Mouse (Mus musculus) left cerebral cortex, postnatal 10 days (tissue): ENCODE measurements around the gene Tmem88b. TPM values are rescaled to one million over a fixed set of nuclear protein-coding genes. Genes with fewer than 3 reads are reported as not detected.

Source experiments
- DNase-seq, 2 experiments: peaks; one replicate each; pipeline ENCODE4 v3.0.0; 2021 to 2022; ENCODE audit warnings: low spot score in 2 of 2, mixed read lengths in 1 of 2; ENCODE audit errors: extremely low spot score in 1 of 2
- intact Hi-C: fragments of 180-260 bp; cut with DNase I; formaldehyde crosslinking; loops from one replicate; pipeline ENCODE4 v1.15.1; 2025
- total RNA-seq, 2 experiments: library from RNA; stranded (reverse); gene quantifications; 2 replicates each; pipeline ENCODE4 v1.2.3; 2021

The Tmem88b gene
- total RNA-seq, result 1 to 10 TPM; 3.0 to 5.4 TPM

DNA sequence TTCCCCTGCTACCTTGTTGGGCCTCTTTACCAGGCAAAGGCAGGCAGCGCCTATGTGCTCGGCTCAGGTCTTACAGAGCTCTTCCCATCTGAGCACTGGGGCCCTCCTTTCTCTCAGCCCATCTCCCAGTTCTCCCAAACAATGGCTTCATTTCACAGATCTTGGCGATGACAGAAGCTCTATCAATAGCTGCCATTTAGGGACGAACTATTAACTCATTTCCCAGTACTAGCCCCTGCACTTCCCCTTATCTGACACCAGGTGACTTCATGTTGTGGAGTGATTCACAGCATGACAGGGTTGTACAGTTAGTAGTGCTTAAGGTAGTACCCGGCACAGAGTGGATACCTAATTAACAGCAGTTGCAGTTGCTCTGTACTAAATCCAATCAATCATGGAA lies at the start of gene Tmem88b:
Gene Tmem88b (minus strand): TSS at position 56 of the 400 bp plus-strand sequence.
- intact Hi-C loops, result no loop called here
- no peak for DNase-seq

DNA sequence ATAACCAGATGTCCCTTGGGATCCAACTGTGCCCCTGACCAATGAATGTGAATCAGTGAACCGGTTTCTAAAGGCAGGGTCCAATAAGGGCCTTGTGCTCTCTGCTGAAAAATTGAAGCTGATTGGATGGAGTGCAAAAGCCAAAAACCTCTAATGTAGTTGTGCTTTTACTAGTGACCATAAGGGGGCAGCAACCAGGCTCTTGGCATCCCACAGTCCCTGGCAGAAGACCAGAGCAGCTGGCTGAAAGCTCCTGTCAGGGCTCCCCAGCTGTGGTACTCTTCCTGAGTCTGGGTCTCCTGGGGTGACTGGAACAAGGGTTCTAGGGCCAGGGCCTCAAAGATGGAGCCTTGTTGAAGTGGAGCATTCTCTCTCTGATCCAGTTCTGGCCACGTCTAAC lies 48.2 kb upstream of the Tmem88b start:
- peak; percentile 79 to 91 for DNase-seq
- intact Hi-C loops, result no loop called here

DNA sequence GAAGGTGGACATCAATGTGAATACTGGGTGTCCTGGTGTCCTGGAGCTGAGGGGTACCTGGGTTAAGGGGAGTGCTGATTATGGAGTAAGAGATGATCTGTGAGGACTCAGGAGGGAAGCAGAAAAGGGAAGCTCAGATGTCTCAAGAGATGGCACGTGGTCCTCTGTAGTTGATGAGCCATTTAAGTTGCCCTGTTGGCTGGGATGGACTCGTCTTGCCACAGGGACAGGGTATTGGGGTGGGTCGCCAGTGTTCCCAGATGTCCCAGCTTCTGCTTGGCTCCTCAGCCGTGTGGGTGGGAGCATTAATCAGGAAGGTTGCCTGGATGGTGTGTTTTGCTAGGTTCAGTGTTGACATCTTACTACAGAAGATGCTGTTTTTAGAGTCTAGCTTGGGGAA lies 47.6 kb upstream of the Tmem88b start:
- intact Hi-C loops, result no loop called here

DNA sequence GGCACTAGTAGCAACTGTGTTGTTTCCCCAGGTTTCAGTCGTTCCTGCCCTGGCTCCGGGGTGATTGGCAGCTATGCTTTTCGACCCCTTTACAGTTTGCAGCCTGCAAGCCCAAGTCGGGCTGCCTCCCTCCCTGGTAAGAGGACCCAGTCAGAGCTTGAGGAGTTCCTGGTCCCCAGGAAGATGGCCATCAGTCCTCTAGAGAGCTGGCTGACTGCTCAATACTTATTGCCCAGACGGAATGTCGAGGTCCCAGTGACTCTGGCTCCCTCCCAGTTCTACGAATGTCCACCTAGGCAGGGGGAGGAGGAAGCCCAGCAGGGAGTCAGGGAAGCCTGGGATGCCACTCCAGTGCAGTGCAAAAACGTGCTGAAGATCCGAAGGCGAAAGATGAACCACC lies 46.6 kb upstream of the Tmem88b start:
- intact Hi-C loops, result no loop called here
- DNase-seq, result no peak

More for the DNA sequence above, 47.6 kb upstream of the Tmem88b start:
- no peak for DNase-seq

DNA sequence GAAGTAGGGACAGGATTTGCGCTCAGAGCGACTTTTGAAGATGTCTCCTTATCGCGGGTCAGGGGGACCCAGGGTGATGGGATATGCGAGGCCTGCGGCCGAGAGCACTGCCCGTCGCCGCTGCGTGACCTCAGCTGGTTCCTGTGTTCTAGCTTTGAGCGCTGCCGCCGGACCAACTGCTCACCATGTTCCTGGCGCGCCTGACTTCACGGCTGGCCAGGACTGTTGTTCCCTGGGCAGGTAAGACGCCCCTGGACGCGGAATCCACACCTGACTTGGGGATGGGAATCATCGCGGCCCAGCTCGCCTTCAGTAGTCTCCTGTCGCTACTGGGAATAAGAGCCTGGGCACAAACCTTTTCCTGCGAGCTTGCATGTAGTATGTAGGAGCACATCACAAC lies 46.2 kb upstream of the Tmem88b start:
- intact Hi-C loops, result no loop called here
- no peak for DNase-seq

DNA sequence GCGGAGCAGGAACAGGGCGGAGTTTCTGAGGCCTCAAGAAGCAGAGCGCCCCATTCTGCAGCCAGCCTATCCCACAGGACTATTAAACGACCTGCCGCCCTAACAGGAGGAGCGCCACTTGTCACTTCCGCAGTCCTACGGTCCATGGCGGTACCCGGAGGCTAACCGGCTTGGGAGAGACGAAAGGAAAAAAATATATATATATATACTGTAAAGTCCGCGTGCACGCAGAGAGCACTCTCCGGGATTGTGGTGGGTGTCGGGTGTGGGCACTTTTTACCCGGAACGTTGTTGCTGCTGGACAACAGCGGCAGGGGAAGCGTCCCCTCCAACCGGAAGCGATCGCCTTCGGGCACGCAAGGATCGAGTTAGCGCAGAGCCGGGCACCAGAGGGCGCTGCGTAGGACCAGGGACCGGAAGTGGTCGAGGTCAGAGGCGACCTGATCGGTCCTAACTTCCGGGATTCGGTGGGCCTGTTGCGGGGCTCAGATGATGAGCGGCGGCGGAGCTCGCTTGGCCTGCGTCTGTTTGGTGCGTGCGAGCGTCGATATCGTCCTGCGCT lies 45.6 kb upstream of the Tmem88b start, which contains the start of gene Aurkaip1:
Gene Aurkaip1 (plus strand): TSS at position 68 of the 562 bp plus-strand sequence.
- intact Hi-C loops, result no loop called here

DNA sequence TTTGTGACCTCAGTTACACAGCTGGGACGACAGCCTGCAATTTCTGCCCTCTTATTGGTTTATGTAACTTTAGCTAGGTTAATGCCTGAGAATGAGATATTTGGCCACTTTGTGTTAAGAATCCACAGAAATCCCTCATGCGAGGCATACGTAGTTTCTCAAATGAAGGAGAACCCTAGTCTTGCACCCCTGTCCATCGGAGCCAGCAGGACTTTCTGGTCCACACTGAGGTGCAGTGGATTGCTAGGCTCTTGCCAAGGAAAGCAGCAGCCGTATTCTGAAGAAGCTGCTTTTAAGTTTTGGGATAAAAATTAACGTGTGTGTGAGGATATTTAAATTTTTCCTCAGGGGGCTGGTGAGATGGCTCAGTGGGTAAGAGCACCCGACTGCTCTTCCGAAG lies 44.9 kb upstream of the Tmem88b start:
- no peak for DNase-seq
- intact Hi-C loops, result no loop called here

More for the DNA sequence above, 45.6 kb upstream of the Tmem88b start, which contains the start of gene Aurkaip1:
- DNase-seq, result peak; percentile 97

DNA sequence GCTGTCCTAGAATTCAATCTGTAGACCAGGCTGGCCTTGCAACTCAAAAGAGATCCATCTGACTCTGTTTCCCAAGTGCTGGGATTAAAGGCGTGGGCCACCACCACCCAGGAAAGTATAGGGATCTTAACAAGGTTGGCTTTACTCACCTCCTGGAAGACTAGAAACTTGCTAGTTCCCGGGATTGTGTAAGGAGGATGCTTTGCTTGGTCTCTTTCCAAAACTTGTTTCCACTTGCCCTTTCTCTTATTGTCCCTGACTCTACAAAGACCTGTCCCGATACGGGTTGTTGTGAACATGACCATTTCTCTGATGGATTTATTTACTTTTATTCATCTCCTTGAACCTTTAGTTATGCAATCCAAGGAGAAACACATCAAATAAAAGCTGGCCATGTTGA lies 44.2 kb upstream of the Tmem88b start:
- intact Hi-C loops, result no loop called here
- no peak for DNase-seq

DNA sequence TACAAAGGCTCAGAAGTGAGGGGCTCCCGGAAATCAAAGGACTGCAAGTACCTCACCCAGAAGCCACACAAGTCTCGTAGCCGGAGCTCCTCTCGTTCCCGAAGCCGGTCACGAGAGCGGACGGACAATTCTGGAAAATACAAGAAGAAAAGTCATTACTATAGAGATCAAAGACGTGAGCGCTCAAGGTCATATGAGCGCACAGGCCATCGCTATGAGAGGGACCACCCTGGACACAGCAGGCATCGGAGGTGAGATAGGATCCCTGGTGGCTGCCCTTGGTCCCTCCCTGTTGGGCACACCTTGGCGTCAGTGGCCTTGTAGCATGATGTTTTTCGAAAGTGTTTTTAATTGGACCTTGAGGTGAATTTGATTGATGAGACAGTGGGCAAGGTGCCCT lies 37.8 kb upstream of the Tmem88b start:
- intact Hi-C loops, result no loop called here
- DNase-seq, result no peak

DNA sequence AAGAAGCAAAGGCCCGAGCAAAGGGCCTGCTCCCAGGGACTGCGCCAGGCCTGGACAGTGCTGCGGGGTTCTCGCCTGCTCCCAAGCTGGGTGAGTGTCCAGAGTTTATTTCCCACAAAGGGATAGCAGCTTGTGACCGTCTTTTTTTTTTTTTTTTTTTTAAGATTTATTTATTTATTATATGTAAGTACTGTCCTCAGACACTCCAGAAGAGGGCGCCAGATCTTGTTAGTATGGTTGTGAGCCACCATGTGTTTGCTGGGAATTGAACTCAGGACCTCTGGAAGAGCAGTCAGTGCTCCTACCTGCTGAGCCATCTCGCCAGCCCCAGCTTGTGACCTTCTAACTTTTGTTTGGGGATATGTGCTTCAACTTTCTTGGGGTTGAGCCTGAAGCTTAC lies 35.4 kb upstream of the Tmem88b start:
- intact Hi-C loops, result no loop called here
- DNase-seq, result no peak

DNA sequence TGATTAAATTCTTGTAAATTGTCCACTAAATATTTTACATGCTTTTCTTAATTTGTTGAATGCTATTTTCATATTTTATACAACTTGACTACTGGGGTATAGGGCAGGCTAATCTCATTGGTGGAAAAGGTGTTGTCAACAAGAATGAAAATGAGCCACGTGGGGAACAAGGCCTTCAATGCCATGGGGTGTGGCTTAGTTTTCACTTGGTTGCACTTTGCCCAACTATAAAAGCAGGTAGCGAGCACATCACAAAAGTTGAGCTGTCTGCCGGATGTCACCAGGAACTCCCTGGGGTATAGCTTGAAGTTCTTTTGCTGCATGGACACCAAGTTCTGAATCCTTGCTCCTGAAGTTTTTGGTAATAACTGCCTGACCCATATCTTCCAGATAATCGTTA lies 31.9 kb upstream of the Tmem88b start:
- no peak for DNase-seq
- intact Hi-C loops, result no loop called here

DNA sequence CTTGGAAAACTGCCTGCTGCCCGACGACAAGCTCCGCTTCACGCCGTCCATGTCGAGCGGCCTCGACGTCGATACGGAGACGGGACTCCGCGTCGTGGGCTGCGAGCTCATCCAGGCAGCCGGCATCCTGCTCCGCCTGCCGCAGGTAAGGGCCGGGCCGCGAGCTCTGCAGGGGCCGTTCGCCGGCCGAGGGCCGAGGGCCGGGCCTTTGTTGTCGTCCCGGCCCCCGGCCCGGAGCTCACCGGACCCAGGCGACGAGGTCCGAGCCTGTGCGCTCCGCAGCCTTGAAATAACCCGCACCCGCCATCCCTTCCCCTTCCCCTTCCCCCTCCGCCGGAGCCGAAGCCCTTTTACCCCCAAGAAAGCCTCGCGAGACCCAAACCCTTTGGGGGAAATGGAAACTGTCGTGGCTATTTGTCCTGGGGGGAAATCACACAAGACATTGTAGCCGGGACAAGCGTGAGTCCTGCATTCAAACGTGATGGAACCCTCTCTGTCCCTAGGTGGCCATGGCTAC lies 27.0 kb upstream of the Tmem88b start:
- intact Hi-C loops, result no loop called here
- peak in 1 of 2 experiments; percentile 74 for DNase-seq

DNA sequence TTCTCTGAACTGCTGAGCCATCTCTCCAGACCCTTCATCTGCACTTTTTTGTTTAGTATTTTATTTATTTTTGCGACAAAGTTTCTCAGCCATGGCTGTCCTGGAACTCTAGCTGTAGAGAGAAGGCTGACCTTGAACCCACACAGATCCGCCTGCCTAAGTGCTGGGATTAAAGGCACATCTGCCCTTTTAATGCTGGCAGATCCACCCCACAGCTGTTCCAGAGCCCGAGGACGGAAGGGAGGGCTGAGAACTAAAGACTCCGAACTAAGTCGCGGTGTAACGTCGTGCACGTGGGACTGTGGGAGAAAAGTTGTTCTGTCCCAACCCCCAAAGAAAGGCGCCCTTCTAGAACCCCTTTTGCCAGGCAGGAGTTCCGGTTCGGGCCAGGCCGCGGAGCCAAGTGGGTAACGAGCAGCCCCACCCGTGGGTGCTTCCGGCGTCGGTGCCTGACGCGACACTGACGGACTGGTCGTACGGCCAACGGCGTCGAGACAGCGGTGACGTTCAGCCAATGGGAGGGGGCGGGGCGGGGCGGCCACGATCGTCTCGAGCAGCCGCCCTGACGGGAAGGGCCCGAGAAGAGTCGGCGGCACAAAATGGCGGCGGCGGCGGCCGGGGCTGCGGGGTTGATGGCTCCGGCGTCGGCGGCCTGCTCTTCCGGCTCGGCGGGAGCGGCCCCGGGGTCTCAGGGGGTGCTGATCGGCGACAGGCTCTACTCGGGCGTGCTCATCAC lies 26.4 kb upstream of the Tmem88b start, which contains the start of gene Ccnl2:
Gene Ccnl2 (plus strand): TSS at position 561 of the 736 bp plus-strand sequence.
- intact Hi-C loops, result no loop called here
- DNase-seq, result peak; percentile 92 to 97

DNA sequence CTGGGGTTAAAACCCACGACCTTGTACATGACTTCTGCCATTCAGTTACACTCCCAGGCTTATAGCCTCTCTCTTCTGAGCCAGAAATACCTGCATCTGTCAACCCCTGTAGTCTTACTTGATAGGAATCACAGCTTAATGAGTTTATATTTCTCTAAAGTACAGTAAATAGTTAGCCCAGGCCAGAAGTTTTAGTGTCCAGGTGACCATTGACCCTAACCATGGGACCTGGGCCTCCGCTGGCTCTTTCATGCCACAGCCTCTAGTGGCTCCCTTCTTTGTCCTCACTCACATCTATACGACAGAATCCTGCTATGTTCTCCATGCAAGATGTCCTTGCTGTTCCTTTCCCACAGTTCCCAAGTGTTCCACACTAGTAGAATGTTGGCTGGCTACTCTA lies 22.2 kb upstream of the Tmem88b start:
- no peak for DNase-seq
- intact Hi-C loops, result no loop called here

DNA sequence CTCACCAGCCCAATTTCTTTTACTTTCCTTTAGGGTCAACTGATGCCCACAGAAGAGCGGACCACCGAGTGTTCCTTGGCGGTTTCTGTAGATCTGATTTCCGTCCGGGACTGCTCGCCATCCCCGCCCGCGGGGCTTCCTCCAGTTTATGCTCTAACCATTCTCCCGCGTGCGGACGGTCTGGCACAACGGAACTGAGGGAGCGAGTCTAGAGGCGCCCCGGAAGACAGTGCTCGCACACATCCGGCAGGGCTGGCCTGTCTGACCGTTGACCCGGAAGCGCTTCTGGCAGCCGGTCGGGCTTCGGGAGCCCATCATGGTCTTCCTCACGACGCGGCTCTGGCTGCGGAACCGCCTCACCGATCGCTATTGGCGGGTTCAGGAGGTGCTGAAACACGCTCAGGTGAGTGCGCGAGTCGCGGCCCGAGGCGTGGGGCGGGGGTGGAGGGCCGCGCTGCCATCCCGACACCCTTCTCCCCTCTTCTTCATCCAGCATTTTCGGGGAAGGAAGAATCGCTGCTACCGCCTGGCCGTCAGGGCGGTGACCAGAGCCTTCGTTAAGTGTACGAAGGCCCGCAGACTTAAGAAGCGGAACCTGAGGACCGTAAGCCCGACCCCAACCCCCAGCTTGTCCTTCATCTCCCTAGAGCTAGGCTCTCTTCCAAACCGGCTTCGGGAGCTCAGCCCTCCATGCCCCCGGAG lies 17.8 kb upstream of the Tmem88b start:
- peak; percentile 94 to 98 for DNase-seq
- intact Hi-C loops, result no loop called here

DNA sequence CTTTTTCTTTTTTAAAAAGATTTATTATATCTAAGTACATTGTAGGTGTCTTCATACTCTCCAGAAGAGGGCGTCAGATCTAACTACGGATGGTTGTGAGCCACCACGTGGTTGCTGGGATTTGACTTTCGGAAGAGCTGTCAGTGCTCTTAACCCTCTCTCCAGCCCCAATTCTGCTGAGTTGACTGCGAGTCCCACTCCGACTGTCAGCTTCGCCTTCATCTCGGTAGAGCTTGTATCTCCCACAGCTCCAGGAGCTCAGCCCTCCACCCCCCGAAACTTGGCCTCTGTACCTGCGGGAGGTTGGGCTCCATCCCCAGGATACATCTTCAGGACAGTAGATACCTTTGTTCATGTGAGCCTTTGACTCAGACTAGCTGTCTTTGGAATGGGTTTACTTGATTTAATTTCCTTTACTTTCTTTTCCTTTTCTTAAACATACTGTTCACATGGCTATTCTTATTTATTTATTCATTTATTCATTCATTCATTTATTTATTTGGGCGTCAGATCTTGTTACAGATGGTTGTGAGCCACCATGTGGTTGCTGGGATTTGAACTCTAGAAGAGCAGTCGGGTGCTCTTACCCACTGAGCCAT lies 17.2 kb upstream of the Tmem88b start, which contains the start of gene Mrpl20:
Gene Mrpl20 (plus strand): TSS at position 138 of the 599 bp plus-strand sequence.
- no peak for DNase-seq
- intact Hi-C loops, result no loop called here

DNA sequence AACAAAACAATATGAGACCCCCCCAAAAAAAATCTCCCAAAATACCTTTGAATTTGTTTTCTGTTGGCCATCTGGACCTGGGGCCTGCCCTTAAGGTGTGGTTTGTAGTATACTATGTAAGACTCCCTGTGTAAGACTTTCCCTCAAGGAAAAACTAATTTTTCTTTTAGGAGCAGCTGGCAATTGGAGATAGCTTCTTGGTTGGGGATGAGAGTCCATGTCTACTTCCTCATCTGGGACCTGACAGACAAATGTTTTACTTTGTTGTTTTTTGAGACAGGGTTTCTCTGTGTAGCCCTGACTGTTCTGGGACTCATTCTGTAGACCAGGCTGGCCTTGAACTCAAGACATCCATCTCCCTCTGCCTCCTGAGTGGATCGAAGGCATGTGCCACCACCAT lies 16.4 kb upstream of the Tmem88b start:
- intact Hi-C loops, result no loop called here
- DNase-seq, result no peak

DNA sequence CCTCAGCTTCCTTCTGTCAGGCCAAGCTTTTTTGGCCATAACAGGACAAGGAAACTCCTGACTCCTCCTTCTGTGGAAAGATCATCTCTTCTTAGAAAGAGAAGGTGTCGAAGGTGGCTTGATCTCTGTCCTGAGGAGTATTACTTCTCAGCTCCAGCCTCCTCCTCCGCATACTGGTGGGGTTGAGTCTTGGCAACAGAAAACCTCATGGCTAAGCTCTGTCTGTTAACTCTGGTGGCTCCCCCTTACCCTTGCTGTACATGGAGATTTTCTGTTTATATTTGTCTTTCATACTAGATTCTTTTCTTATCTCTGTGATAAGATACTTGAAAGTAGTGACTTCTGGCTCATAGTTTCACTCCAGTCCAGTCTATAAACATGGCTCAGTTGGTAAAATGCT lies 8.1 kb upstream of the Tmem88b start:
- intact Hi-C loops, result no loop called here
- DNase-seq, result no peak

DNA sequence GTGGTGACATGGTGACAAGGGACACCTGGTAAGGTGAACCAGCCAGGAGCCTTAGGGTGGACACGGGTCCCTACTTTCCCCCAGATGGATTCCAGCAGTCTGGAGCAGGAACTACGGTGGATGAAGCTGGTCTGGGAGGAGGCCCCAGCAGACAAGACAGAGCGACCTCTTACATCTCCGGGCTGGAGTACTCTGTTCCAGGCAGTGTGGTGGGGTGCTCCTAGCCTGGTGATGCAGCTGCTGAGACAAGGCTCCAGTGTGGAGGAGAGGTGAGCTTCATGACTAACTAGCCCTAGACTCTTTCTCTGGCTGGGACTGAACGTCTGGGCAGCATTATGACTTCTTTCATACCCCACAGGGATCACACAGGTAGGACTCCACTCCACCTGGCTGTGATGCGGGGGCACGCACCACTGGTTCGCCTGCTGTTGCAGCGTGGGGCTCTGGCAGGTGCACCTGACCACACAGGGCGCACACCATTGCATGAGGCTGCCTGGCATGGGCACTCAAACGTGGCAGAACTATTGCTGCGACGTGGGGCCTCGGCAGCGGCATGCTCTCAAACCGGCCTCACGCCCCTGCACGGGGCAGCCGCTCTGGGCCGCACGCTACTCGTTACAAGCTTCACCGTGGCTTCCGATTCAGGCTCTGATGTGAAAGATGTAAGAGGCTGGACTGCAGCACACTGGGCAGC lies 5.7 kb upstream of the Tmem88b start:
- DNase-seq, result no peak

More for the DNA sequence above, 5.7 kb upstream of the Tmem88b start:
- intact Hi-C loops, result no loop called here
